Mouse (Mus musculus) adrenal gland, adult 8-10 months (tissue): Measurements from ENCODE around the gene Prr29. TPM values are rescaled to one million over a fixed set of nuclear protein-coding genes. Genes with fewer than 3 reads are reported as not detected.

Experiments used
- DNase-seq: peaks from one replicate; pipeline ENCODE4 v3.0.0; 2022
- total RNA-seq, 4 experiments: library from RNA; stranded (reverse); gene quantifications; 2 replicates each; pipeline ENCODE4 v1.2.4; 2022

The Prr29 gene
- total RNA-seq, 4 experiments from 2014 or later, result 0.65 TPM; not detected in 3

GRCm38 (mm10) chr11:106410507-106410906 lies 45.2 kb downstream of the Prr29 start:
- no peak for DNase-seq

GRCm38 (mm10) chr11:106411157-106411556 lies 45.9 kb downstream of the Prr29 start:
- DNase-seq, result no peak

- no peak for DNase-seq
These were observed 47.5 kb downstream of the Prr29 start for GRCm38 (mm10) chr11:106412641-106413360.

GRCm38 (mm10) chr11:106416331-106416730 lies 51.1 kb downstream of the Prr29 start:
- DNase-seq, result no peak

- no peak for DNase-seq
These were observed 52.6 kb downstream of the Prr29 start for GRCm38 (mm10) chr11:106417860-106418259.

GRCm38 (mm10) chr11:106418622-106419196 lies 53.4 kb downstream of the Prr29 start:
- peak; percentile 69 for DNase-seq

GRCm38 (mm10) chr11:106419262-106420102 lies 54.2 kb downstream of the Prr29 start:
- no peak for DNase-seq

- DNase-seq, result no peak
These were observed 59.9 kb downstream of the Prr29 start for GRCm38 (mm10) chr11:106425201-106425600.

- DNase-seq, result no peak
These were observed 61.2 kb downstream of the Prr29 start for GRCm38 (mm10) chr11:106426447-106426846.

Other genes starting within 250 kb of the Prr29 start
- not detected for gene Gm10840, start 204.6 kb upstream of the Prr29 start, total RNA-seq
- 10 to 100 TPM in 3 of 4 experiments, 1 to 10 TPM in 1; 9.6 to 18.9 (median 14.3) TPM for gene Limd2, start 204.6 kb upstream of the Prr29 start, total RNA-seq
- gene Strada, start 163.3 kb upstream of the Prr29 start, total RNA-seq, result 10 to 100 TPM; 15.1 to 26.8 (median 19.3) TPM
- 100 to 1,000 TPM in 3 of 4 experiments, 10 to 100 TPM in 1; 84.3 to 125 (median 116) TPM for gene Ccdc47, start 149.1 kb upstream of the Prr29 start, total RNA-seq
- gene Ddx42, start 148.5 kb upstream of the Prr29 start, total RNA-seq, result 10 to 100 TPM; 53.4 to 71.6 (median 64.1) TPM
- 10 to 100 TPM; 42.3 to 82.3 (median 59.1) TPM for gene Ftsj3, start 109.4 kb upstream of the Prr29 start, total RNA-seq
- 100 to 1,000 TPM; 151 to 166 (median 154) TPM for gene Psmc5, start 109.3 kb upstream of the Prr29 start, total RNA-seq
- 10 to 100 TPM; 74.0 to 91.9 (median 85.8) TPM for gene Smarcd2, start 92.5 kb upstream of the Prr29 start, total RNA-seq
- under 1 TPM in 3 of 4 experiments, not detected in 1; 0.15 to 0.19 (median 0.17) TPM for gene Tcam1, start 88.8 kb upstream of the Prr29 start, total RNA-seq
- gene Gh, start 63.6 kb upstream of the Prr29 start, total RNA-seq, result not detected
- 1 to 10 TPM; 1.2 to 2.3 (median 1.6) TPM for gene Cd79b, start 50.7 kb upstream of the Prr29 start, total RNA-seq
- under 1 TPM in 3 of 4 experiments, not detected in 1; 0.06 to 0.43 (median 0.07) TPM for gene Scn4a, start 12.2 kb upstream of the Prr29 start, total RNA-seq
- gene Icam2, start 22.6 kb downstream of the Prr29 start, total RNA-seq, result 10 to 100 TPM; 10.0 to 15.8 (median 13.6) TPM
- gene Ern1, start 122.4 kb downstream of the Prr29 start, total RNA-seq, result 100 to 1,000 TPM; 171 to 211 (median 198) TPM
- gene Tex2, start 248.0 kb downstream of the Prr29 start, total RNA-seq, result 10 to 100 TPM; 48.2 to 56.8 (median 54.5) TPM